Mouse (Mus musculus) heart, adult 2 months (tissue): ENCODE results near the gene Gpr108. TPM values are rescaled to one million over a fixed set of nuclear protein-coding genes. Genes with fewer than 3 reads are reported as not detected.

ENCODE experiments used
- DNase-seq, 2 experiments: peaks; one replicate each; pipeline ENCODE4 v3.0.0; 2021
- H3K27ac ChIP-seq: fragments of 200-600 bp; 2 replicates; pipeline ENCODE4 v1.8.1; 2022
- H3K27me3 ChIP-seq: fragments of 200-500 bp; 2 replicates; pipeline ENCODE4 v1.6.1; 2012; ENCODE audit warnings: mild to moderate bottlenecking, low read length, inconsistent platforms, mixed read lengths; ENCODE audit not compliant: control insufficient read depth, insufficient read depth
- H3K36me3 ChIP-seq: fragments of 200-500 bp; 2 replicates; pipeline ENCODE4 v1.6.1; 2012; ENCODE audit warnings: low read length, inconsistent platforms; ENCODE audit not compliant: control insufficient read depth, insufficient read depth
- H3K4me1 ChIP-seq: fragments of 200-500 bp; 2 replicates; pipeline ENCODE4 v1.6.1; 2011; ENCODE audit warnings: low read length; ENCODE audit not compliant: control insufficient read depth, insufficient read depth
- H3K4me3 ChIP-seq: fragments of 200-600 bp; 2 replicates; pipeline ENCODE4 v1.8.1; 2022
- H3K79me2 ChIP-seq: fragments of 200-500 bp; replicated peaks from 2 replicates; pipeline ENCODE4 v1.6.1; 2012; ENCODE audit warnings: mild to moderate bottlenecking, inconsistent platforms, low read length, moderate library complexity, mixed read lengths; ENCODE audit not compliant: control insufficient read depth, insufficient read depth
- H3K9ac ChIP-seq: fragments of 200-500 bp; 2 replicates; pipeline ENCODE4 v1.6.1; 2012; ENCODE audit warnings: low read depth, mild to moderate bottlenecking, control low read depth, inconsistent platforms, low read length, mixed read lengths
- CTCF ChIP-seq: fragments of 200-600 bp; IDR thresholded peaks from 2 replicates; pipeline ENCODE4 v1.8.1; 2022; ENCODE audit warnings: antibody characterized with exemption, mild to moderate bottlenecking, moderate library complexity
- EP300 ChIP-seq: fragments of 200-500 bp; IDR thresholded peaks from 2 replicates; pipeline ENCODE4 v1.6.1; 2011; ENCODE audit warnings: low read depth, low read length, control low read depth; ENCODE audit not compliant: insufficient read depth
- POLR2A ChIP-seq: fragments of 200-500 bp; IDR thresholded peaks from 2 replicates; pipeline ENCODE4 v1.6.1; 2011; ENCODE audit warnings: mild to moderate bottlenecking, low read depth, low read length, control low read depth; ENCODE audit not compliant: insufficient read depth
- WGBS: fragments of 180-500 bp; shearing (Covaris S2); methylation state at CpG from one replicate; pipeline ENCODE4 v1.1.7; 2018; 5-methylcytosine and 5-hydroxymethylcytosine counted together
- intact Hi-C: fragments of 180-260 bp; cut with DNase I; formaldehyde crosslinking; loops from one replicate; pipeline ENCODE4 v1.15.1; 2025
- polyA plus RNA-seq: library from polyadenylated mRNA; depleted of rRNA; stranded (reverse); fragments of >200 nt; gene quantifications from 2 replicates; pipeline ENCODE4 v1.2.3, GENCODE M21; 2012
- total RNA-seq, 2 experiments: library from RNA; stranded (reverse); gene quantifications; 2 replicates each; pipeline ENCODE4 v1.2.3; 2021

Gpr108 gene
- total and polyA plus RNA-seq, 3 experiments, result 27.8 to 37.9 (median 32.7) TPM

DNA sequence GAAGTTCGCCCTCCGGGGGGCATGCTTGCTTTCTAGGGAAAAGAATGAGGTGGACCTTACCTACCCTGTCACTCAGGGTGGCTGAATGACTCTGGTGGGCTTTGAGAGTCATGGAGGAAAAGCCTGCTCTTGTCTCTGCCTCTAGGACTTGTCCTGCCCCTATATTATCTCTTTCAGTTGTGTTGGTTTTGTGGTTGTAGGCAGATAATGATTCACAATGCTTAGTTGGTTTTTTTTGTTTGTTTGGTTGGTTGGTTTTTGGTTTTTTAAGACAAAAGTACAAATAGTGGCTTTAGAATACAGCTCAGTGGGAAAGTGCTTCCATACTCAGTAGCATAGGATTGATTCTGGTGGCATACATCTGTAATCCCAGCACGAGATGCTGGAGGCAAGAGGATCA, 19.4 kb downstream of the Gpr108 start:
- Histone ChIP-seq H3K27me3 (no peaks in the 10 kb centered on the region), H3K79me2 (no peaks in the 10 kb centered on the region), H3K4me3 (no peak overlapping the region), H3K36me3 (no peaks in the 10 kb centered on the region), H3K4me1 (peaks cover 4% of the 10 kb centered on the region), H3K27ac (no peak overlapping the region), H3K9ac (no peak overlapping the region)
- no peak for DNase-seq
- TF ChIP-seq CTCF, result no peak
- intact Hi-C loops, result no loop called here
- 60% methylated on average over 3 of the region's 3 CpGs for WGBS

DNA sequence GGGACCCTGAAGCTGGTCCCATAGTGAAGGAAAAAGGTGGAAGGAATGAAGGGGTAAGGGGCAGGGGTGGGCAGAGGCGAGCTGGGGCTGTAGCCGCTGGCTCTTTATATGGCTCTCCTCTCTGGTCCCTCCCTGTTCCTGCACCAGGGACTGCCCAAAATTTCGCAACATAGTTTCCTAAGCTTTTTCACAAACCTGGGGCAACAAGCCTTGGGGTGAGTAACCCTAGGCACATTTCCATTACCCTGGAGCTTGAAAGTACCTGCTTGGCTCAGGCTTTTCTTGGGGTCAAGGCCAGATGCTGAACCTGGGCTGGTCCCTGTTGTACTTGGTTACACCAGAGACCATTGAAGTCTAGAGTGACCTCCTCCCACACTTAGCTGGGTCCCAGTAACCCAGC, 20.2 kb downstream of the Gpr108 start, which contains the start of gene C3:
TSS of gene C3 (minus strand) at position 123 of the 400 bp plus-strand sequence.
- H3K4me1 ChIP-seq, result peaks cover 4% of the 10 kb centered on the region
- H3K4me3 ChIP-seq, result no peak within 1 kb of the TSS
- peak in 1 of 2 experiments; percentile 48 for DNase-seq
- H3K79me2 ChIP-seq, result no peaks in the 10 kb centered on the region
- TF ChIP-seq EP300, result no peak
- no peak for TF ChIP-seq POLR2A
- no peak for TF ChIP-seq CTCF
- H3K9ac ChIP-seq, result no peak within 1 kb of the TSS
- 0 out of 2 replicates have a peak, but pooled peaks cover 2% of the 10 kb centered on the region for H3K27me3 ChIP-seq
- 81% methylated on average over 3 of the region's 3 CpGs for WGBS
- H3K36me3 ChIP-seq, result no peaks in the 10 kb centered on the region
- H3K27ac ChIP-seq, result no peak within 1 kb of the TSS
- intact Hi-C loops, result no loop called here

DNA sequence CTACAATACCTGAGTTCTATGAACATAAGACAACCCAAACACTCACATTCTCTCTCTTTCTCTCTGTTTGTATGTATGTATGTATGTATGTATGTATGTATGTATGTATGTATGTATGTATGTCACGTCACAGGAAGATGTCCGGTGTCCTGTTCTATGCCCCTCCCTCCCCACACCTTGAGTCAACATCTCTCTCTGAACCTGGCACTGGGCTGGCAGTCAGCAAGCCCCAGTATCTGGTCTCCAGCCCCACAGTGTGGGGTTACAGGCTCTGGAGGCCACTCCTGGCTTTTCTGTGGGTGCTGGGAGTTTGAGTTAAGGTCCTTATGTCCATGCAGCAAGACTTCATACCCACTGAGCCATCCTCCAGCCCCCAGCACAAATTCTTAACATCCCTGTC, 20.8 kb downstream of the Gpr108 start:
- Histone ChIP-seq H3K4me3 (no peak overlapping the region), H3K27me3 (0 out of 2 replicates have a peak, but pooled peaks cover 2% of the 10 kb centered on the region), H3K9ac (no peak overlapping the region), H3K36me3 (no peaks in the 10 kb centered on the region), H3K79me2 (no peaks in the 10 kb centered on the region), H3K4me1 (peaks cover 4% of the 10 kb centered on the region), H3K27ac (no peak overlapping the region)
- intact Hi-C loops, result no loop called here
- TF ChIP-seq POLR2A, result no peak
- TF ChIP-seq EP300, result no peak
- TF ChIP-seq CTCF, result no peak
- 84% methylated on average over 2 of the region's 2 CpGs for WGBS
- no peak for DNase-seq

DNA sequence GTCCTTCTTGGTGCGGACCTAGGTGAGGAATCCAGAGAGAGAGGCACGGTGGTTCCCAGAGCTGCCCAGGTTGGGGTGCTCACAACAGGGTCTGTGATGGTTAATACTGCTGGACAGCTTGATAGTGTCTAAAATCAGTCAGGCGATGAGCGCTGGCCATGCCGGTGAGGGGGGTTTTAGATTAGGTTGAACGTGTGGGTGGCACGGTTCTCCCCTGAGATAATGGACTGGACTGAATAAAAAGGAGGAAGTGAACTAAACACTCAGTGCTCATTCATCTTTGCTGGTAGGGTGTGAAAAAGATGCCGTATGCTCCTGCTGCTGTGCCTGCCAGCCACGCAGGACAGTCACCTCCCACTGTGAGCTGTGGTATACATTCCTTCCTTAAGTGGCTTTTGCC, 24.9 kb downstream of the Gpr108 start:
- H3K27ac ChIP-seq, result no peak overlapping the region
- no peak overlapping the region for H3K4me3 ChIP-seq
- no peaks in the 10 kb centered on the region for H3K79me2 ChIP-seq
- no peak overlapping the region for H3K9ac ChIP-seq
- DNase-seq, result peak in 1 of 2 experiments; percentile 12
- 54% methylated on average over 9 of the region's 9 CpGs for WGBS
- intact Hi-C loops, result no loop called here
- H3K4me1 ChIP-seq, result no peaks in the 10 kb centered on the region
- H3K36me3 ChIP-seq, result no peaks in the 10 kb centered on the region
- H3K27me3 ChIP-seq, result peaks cover 2% of the 10 kb centered on the region; the same call in 1 of the 2 replicates
- TF ChIP-seq POLR2A, result no peak
- TF ChIP-seq EP300, result no peak
- TF ChIP-seq CTCF, result no peak

DNA sequence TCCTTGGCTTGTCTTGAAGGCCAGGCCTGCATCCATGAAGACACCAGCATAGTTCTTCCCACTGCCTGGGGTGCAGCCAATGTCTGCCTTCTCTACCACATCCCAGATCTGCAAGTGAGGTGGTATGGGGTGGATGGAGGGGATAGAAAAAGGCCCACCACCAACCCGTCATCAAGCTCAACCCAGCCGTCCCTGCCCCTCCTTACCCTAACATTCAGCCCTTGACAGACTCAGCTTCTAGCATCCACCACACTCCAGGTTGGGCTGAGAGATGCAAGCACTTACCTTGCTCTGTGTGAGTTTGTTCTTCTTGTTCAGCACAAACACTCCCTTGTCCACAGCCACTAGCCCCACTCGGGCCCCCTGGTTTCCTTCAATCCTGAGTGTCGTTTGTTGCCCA, 26.3 kb downstream of the Gpr108 start:
- Histone ChIP-seq H3K36me3 (no peaks in the 10 kb centered on the region), H3K9ac (no peak overlapping the region), H3K27me3 (peaks cover 2% of the 10 kb centered on the region; the same call in 1 of the 2 replicates), H3K4me1 (no peaks in the 10 kb centered on the region), H3K27ac (no peak overlapping the region), H3K4me3 (no peak overlapping the region), H3K79me2 (no peaks in the 10 kb centered on the region)
- TF ChIP-seq EP300, result no peak
- TF ChIP-seq CTCF, result no peak
- no peak for TF ChIP-seq POLR2A
- intact Hi-C loops, result loop anchor here (2.0 kb wide), 1 partner anchor 25 kb away; no protein-coding TSS in a partner anchor
- 53% methylated on average over 4 of the region's 4 CpGs for WGBS
- DNase-seq, result peak in 1 of 2 experiments; percentile 10

DNA sequence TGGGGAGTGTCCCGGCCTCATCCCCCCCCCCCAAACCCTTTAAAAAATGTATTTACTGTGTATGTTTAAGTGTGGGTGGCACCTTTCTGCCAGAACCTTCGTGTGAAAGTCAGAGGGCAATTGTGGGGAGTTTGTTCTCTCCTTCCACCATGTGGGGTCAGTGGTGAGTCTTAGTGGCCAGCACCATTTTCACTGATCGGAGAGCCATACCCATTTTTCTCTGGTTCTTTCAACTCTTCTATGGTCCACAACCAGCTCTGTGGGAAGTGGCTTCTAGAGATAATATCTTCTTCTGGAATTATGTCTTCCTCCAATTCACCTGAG, 28.4 kb downstream of the Gpr108 start:
- Histone ChIP-seq H3K79me2 (no peaks in the 10 kb centered on the region), H3K9ac (no peak overlapping the region), H3K27me3 (peaks cover 2% of the 10 kb centered on the region; the same call in 1 of the 2 replicates), H3K4me1 (no peaks in the 10 kb centered on the region), H3K27ac (no peak overlapping the region), H3K4me3 (no peak overlapping the region), H3K36me3 (no peaks in the 10 kb centered on the region)
- TF ChIP-seq CTCF, result peak; percentile 66
- no peak for TF ChIP-seq EP300
- WGBS, result 18% methylated on average over 3 of the region's 3 CpGs
- DNase-seq, result peak in 1 of 2 experiments; percentile 33
- intact Hi-C loops, result loop anchor here (1.0 to 2.0 kb wide), 3 partner anchors 27 to 115 kb away; no protein-coding TSS in a partner anchor
